Mouse (Mus musculus) forebrain, embryonic 11.5 days (tissue): ENCODE results near the gene Zfp473. TPM values are rescaled to one million over a fixed set of nuclear protein-coding genes. Genes with fewer than 3 reads are reported as not detected.

Source experiments
- ATAC-seq: fragments of 200-750 bp; cut with Nextera tagmentation; replicated peaks from 2 replicates; pipeline ENCODE4 v1.8.0; 2017; ENCODE audit warnings: moderate TSS enrichment; ENCODE audit not compliant: low FRiP score
- DNase-seq: peaks from one replicate; pipeline ENCODE4 v3.0.0-alpha.2; 2017; ENCODE audit warnings: low spot score
- H3K27ac ChIP-seq: fragments of 300-500 bp; sonication (generic); 2 replicates; pipeline ENCODE4 v1.5.1; 2014; ENCODE audit warnings: low read depth, low read length
- H3K27me3 ChIP-seq: fragments of 300-500 bp; sonication (generic); 2 replicates; pipeline ENCODE4 v1.6.1; 2014; ENCODE audit warnings: mild to moderate bottlenecking, low read length, mixed read lengths; ENCODE audit not compliant: control insufficient read depth, insufficient read depth
- H3K36me3 ChIP-seq: fragments of 300-500 bp; sonication (generic); 2 replicates; pipeline ENCODE4 v1.6.1; 2014; ENCODE audit warnings: mild to moderate bottlenecking, low read length, moderate library complexity, mixed read lengths; ENCODE audit not compliant: control insufficient read depth, insufficient read depth
- H3K4me1 ChIP-seq: fragments of 300-500 bp; sonication (generic); replicated peaks from 2 replicates; pipeline ENCODE4 v1.6.1; 2014; ENCODE audit warnings: low read length, mixed read lengths; ENCODE audit not compliant: control insufficient read depth, insufficient read depth
- H3K4me2 ChIP-seq: fragments of 300-500 bp; sonication (generic); 2 replicates; pipeline ENCODE4 v1.6.1; 2014; ENCODE audit warnings: low read depth, mild to moderate bottlenecking, low read length, moderate library complexity, mixed read lengths; ENCODE audit not compliant: severe bottlenecking
- H3K4me3 ChIP-seq: fragments of 300-500 bp; sonication (generic); 2 replicates; pipeline ENCODE4 v1.5.1; 2014; ENCODE audit warnings: low read depth, low read length
- H3K9ac ChIP-seq: fragments of 300-500 bp; sonication (generic); 2 replicates; pipeline ENCODE4 v1.6.1; 2014; ENCODE audit warnings: low read length
- H3K9me3 ChIP-seq: fragments of 300-500 bp; sonication (generic); 2 replicates; pipeline ENCODE4 v1.6.1; 2016; ENCODE audit warnings: low read length, mixed read lengths; ENCODE audit not compliant: control insufficient read depth
- WGBS: fragments of 180-500 bp; shearing (Covaris S2); extraction: QIAGEN DNeasy Blood & Tissue Kit; methylation state at CpG from one replicate; pipeline ENCODE4 v1.1.7; 2014; 5-methylcytosine and 5-hydroxymethylcytosine counted together
- polyA plus RNA-seq: library from polyadenylated mRNA; unstranded; fragments of >200 nt; fragmentation: Nextera tagmentation; extraction: Ambion mirVana; gene quantifications from 2 replicates; pipeline ENCODE4 v1.2.1, GENCODE M21; 2014

The Zfp473 gene
- polyA plus RNA-seq, 1 experiment from 2014 or later, result 4.4 TPM

- Histone ChIP-seq H3K4me2 (no peak overlapping the region), H3K27me3 (no peaks in the 10 kb centered on the region), H3K27ac (no peak overlapping the region), H3K9ac (no peak overlapping the region), H3K9me3 (no peaks in the 10 kb centered on the region), H3K36me3 (no peaks in the 10 kb centered on the region), H3K4me3 (no peak overlapping the region), H3K4me1 (no peaks in the 10 kb centered on the region; the same call in 1 of the 2 replicates)
- ATAC-seq (no peak), DNase-seq (no peak)
- 76% methylated on average over 10 of the region's 10 CpGs for WGBS
Measured at GRCm38 (mm10) chr7:44693427-44694175, 57.2 kb downstream of the Zfp473 start.

DNA sequence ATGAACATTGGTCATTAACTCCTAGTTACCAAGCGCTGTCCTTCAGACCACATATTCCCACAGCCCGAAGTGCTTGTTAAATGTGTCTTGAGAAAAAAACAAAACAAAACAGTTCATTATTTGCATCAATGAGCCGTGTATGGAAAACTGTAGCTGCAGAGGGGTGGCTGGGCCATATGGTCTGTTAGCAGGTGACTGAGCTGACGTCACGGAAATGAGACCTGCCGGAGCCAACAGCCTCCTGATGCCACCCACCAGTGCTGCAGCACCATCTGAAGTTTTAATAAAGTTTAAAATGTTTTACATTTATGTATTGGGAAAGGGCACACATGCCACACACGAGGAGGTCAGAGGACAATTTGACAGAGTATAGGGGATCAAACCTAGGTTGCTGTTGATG lies 61.5 kb downstream of the Zfp473 start:
- no peaks in the 10 kb centered on the region for H3K9me3 ChIP-seq
- no peak overlapping the region for H3K9ac ChIP-seq
- no peaks in the 10 kb centered on the region for H3K27me3 ChIP-seq
- ATAC-seq, result no peak
- H3K4me3 ChIP-seq, result no peak overlapping the region
- WGBS, result 89% methylated on average over 7 of the region's 7 CpGs
- no peak overlapping the region for H3K27ac ChIP-seq
- H3K36me3 ChIP-seq, result no peaks in the 10 kb centered on the region
- no peaks in the 10 kb centered on the region for H3K4me1 ChIP-seq
- H3K4me2 ChIP-seq, result no peak overlapping the region
- DNase-seq, result no peak

GRCm38 (mm10) chr7:44688890-44689289 lies 62.0 kb downstream of the Zfp473 start:
- Histone ChIP-seq H3K27ac (no peak overlapping the region), H3K4me3 (no peak overlapping the region), H3K4me1 (no peaks in the 10 kb centered on the region), H3K36me3 (no peaks in the 10 kb centered on the region), H3K9ac (no peak overlapping the region), H3K27me3 (no peaks in the 10 kb centered on the region), H3K4me2 (no peak overlapping the region), H3K9me3 (no peaks in the 10 kb centered on the region)
- WGBS, result 67% methylated on average over 3 of the region's 3 CpGs
- no peak for DNase-seq
- no peak for ATAC-seq

- ATAC-seq, result no peak
- DNase-seq, result no peak
- no peak overlapping the region for H3K27ac ChIP-seq
Measured at GRCm38 (mm10) chr7:44685531-44686402, 65.1 kb downstream of the Zfp473 start.

DNA sequence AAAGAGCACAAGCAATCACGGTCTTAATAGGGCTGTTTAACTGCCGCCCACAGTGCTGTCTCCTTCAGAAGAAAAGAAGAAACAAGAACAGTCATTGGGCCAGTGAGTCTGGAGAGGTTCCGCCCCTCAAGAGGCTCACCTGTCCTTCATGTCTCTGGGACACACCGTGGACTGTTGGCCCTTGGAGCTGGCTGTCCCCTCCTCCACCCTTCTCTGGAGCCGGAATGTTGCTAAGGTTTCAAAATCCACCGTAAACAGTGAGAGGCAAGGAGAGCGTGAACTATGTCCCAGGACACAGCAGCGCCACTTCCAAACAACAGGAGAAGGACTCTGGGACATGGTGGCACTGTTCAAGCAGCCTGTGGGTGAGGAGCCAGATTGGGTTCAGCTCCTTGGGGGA lies 67.2 kb downstream of the Zfp473 start:
- Histone ChIP-seq H3K36me3 (no peaks in the 10 kb centered on the region), H3K9ac (no peak overlapping the region), H3K4me2 (no peak overlapping the region), H3K4me1 (no peaks in the 10 kb centered on the region), H3K4me3 (no peak overlapping the region), H3K27ac (no peak overlapping the region), H3K27me3 (no peaks in the 10 kb centered on the region), H3K9me3 (no peaks in the 10 kb centered on the region; the same call in 1 of the 2 replicates)
- 84% methylated on average over 8 of the region's 8 CpGs for WGBS
- DNase-seq, result no peak
- no peak for ATAC-seq

More at GRCm38 (mm10) chr7:44685531-44686402, 65.1 kb downstream of the Zfp473 start:
- Histone ChIP-seq H3K4me1 (no peaks in the 10 kb centered on the region), H3K4me3 (no peak overlapping the region), H3K4me2 (no peak overlapping the region), H3K36me3 (no peaks in the 10 kb centered on the region), H3K9me3 (no peaks in the 10 kb centered on the region), H3K9ac (no peak overlapping the region), H3K27me3 (no peaks in the 10 kb centered on the region)
- WGBS, result 73% methylated on average over 17 of the region's 17 CpGs

Other genes starting within 250 kb of the Zfp473 start
- gene Mybpc2, start 226.4 kb downstream of the Zfp473 start, polyA plus RNA-seq, result 0.23 TPM in 1 of 2 replicates, not detected in the other
- gene Spib, start 219.0 kb downstream of the Zfp473 start, polyA plus RNA-seq, result 0.13 and 0.23 TPM in 2 replicates
- gene Pold1, start 202.2 kb downstream of the Zfp473 start, polyA plus RNA-seq, result 124 and 133 TPM in 2 replicates
- 72.3 and 76.4 TPM in 2 replicates for gene Nr1h2, start 197.1 kb downstream of the Zfp473 start, polyA plus RNA-seq
- 0.68 and 0.92 TPM in 2 replicates for gene Napsa, start 178.7 kb downstream of the Zfp473 start, polyA plus RNA-seq
- gene Kcnc3, start 160.4 kb downstream of the Zfp473 start, polyA plus RNA-seq, result 1.8 and 2.0 TPM in 2 replicates
- gene Myh14, start 80.2 kb downstream of the Zfp473 start, polyA plus RNA-seq, result 1.7 and 2.6 TPM in 2 replicates
- not detected in 2 replicates for gene Izumo2, start 42.3 kb downstream of the Zfp473 start, polyA plus RNA-seq
- 41.7 and 42.2 TPM in 2 replicates for gene Vrk3, start 2.6 kb downstream of the Zfp473 start, polyA plus RNA-seq
- gene Nup62, start 65.0 kb upstream of the Zfp473 start, polyA plus RNA-seq, result 73.5 and 86.5 TPM in 2 replicates
- gene Il4i1, start 65.3 kb upstream of the Zfp473 start, polyA plus RNA-seq, result 1.1 and 1.4 TPM in 2 replicates
- 3.2 and 3.4 TPM in 2 replicates for gene Atf5, start 65.6 kb upstream of the Zfp473 start, polyA plus RNA-seq
- 79.9 and 83.0 TPM in 2 replicates for gene Akt1s1, start 97.9 kb upstream of the Zfp473 start, polyA plus RNA-seq
- gene Tbc1d17, start 98.0 kb upstream of the Zfp473 start, polyA plus RNA-seq, result 67.6 and 69.9 TPM in 2 replicates
- gene Pnkp, start 106.1 kb upstream of the Zfp473 start, polyA plus RNA-seq, result 31.6 and 32.1 TPM in 2 replicates
- 454 and 526 TPM in 2 replicates for gene Ptov1, start 118.7 kb upstream of the Zfp473 start, polyA plus RNA-seq
- 135 and 139 TPM in 2 replicates for gene Med25, start 141.7 kb upstream of the Zfp473 start, polyA plus RNA-seq
- gene Fuz, start 145.0 kb upstream of the Zfp473 start, polyA plus RNA-seq, result 32.9 TPM in 2 replicates
- 88.8 and 93.4 TPM in 2 replicates for gene Ap2a1, start 178.4 kb upstream of the Zfp473 start, polyA plus RNA-seq
- gene Tsks, start 192.2 kb upstream of the Zfp473 start, polyA plus RNA-seq, result 0.23 TPM in 1 of 2 replicates, not detected in the other
- gene Cpt1c, start 223.8 kb upstream of the Zfp473 start, polyA plus RNA-seq, result 26.3 and 27.2 TPM in 2 replicates
- gene Prmt1, start 235.5 kb upstream of the Zfp473 start, polyA plus RNA-seq, result 286 and 301 TPM in 2 replicates
- 75.3 and 86.0 TPM in 2 replicates for gene Irf3, start 246.6 kb upstream of the Zfp473 start, polyA plus RNA-seq
- gene Bcl2l12, start 247.7 kb upstream of the Zfp473 start, polyA plus RNA-seq, result 70.6 and 74.9 TPM in 2 replicates